In the genomic region with DNA sequence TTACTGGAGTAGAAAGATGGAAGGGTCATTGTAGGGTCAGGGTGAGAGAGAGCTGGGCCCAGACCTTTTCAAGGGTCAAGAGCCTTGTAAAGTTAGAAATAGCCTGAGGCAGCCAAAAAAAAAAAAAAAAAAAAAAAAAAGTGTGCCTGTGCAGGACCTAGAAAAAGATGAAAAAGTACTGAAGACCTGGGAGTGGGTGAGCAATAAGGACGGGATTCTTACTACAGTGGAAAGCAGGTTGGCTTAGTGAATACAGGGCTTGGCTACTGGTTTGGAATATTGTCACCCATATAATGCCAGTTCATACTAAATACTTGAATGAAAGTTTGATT, we compare ENCODE assay signal across 8 mouse cellular contexts. TPM values are rescaled to one million over a fixed set of nuclear protein-coding genes. Genes with fewer than 3 reads are reported as not detected.
DNase-seq lines count a peak whose midpoint lies in the region; ATAC-seq and TF ChIP-seq lines count a peak whose summit lies in the region.

No protein-coding gene starts in this region.

- 92% methylated on average over 1 of the region's 1 CpGs for WGBS in heart, embryonic 10.5 days
- WGBS in forebrain, postnatal 0 days, result 88% methylated on average over 1 of the region's 1 CpGs
- 79% methylated on average over 1 of the region's 1 CpGs for WGBS in liver, embryonic 16.5 days (ENCODE audit: insufficient replicate concordance)

- peak overlapping the region; percentile 85 for H3K4me3 ChIP-seq in heart, embryonic 10.5 days
- peak overlapping the region in 2 of 3 experiments; percentile 55 to 98 for H3K4me3 ChIP-seq in CH12.LX (replicated peaks in 1 of 3; ENCODE audit: low read depth in 2 of 3, low read length in 2 of 3, poor library complexity in 1 of 3)
- peak overlapping the region; percentile 96 for H3K4me3 ChIP-seq in forebrain, postnatal 0 days (ENCODE audit: low read depth, low read length)
- H3K4me3 ChIP-seq in liver, embryonic 16.5 days (ENCODE audit: low read depth, low read length), result peak overlapping the region; percentile 98

- dilution Hi-C loops in CH12.LX (cut with MboI; ENCODE audit: extremely low pct_ligation_motif_present, extremely low pct_unique_long_range_greater_than_20kb, low sequenced_read_pairs), result no loop called here

- no peak for TF ChIP-seq CTCF in CH12.LX (conservative IDR thresholded peaks at IDR 0.05 in 1 of 2, IDR thresholded peaks at IDR 0.05 in 1 of 2; ENCODE audit: low read depth in 2 of 2, low read length in 2 of 2)
- no peak for TF ChIP-seq CTCF in forebrain, postnatal 0 days (IDR thresholded peaks at IDR 0.05; ENCODE audit: low read depth)

- TF ChIP-seq POLR2A in CH12.LX (IDR thresholded peaks at IDR 0.05; ENCODE audit: low read depth, low read length), result no peak

- no peak for ATAC-seq in forebrain, postnatal 0 days
- no peak for ATAC-seq in liver, embryonic 16.5 days (ENCODE audit: low read depth)

- H3K36me3 ChIP-seq in heart, embryonic 10.5 days, result peaks cover 21% of the 10 kb centered on the region
- peaks cover 16 to 22% of the 10 kb centered on the region in 2 experiments for H3K36me3 ChIP-seq in CH12.LX (replicated peaks in 1 of 2; ENCODE audit: control insufficient read depth in 1 of 2, insufficient read depth in 1 of 2, low read length in 1 of 2)
- H3K36me3 ChIP-seq in forebrain, postnatal 0 days (ENCODE audit: insufficient read depth), result peaks cover 14% of the 10 kb centered on the region
- peaks cover 6% of the 10 kb centered on the region for H3K36me3 ChIP-seq in liver, embryonic 16.5 days (ENCODE audit: control insufficient read depth, insufficient read depth)

- no peak for TF ChIP-seq EP300 in CH12.LX (IDR thresholded peaks at IDR 0.05; ENCODE audit: low read length)

- peaks cover 6% of the 10 kb centered on the region for H3K4me1 ChIP-seq in heart, embryonic 10.5 days
- H3K4me1 ChIP-seq in CH12.LX (ENCODE audit: control insufficient read depth in 1 of 2, insufficient read depth in 2 of 2), result peaks cover 0 to 25% of the 10 kb centered on the region in 2 experiments; a peak in 3 of 4 replicates
- peaks cover 7% of the 10 kb centered on the region for H3K4me1 ChIP-seq in forebrain, postnatal 0 days (ENCODE audit: insufficient read depth)
- peaks cover 13% of the 10 kb centered on the region for H3K4me1 ChIP-seq in liver, embryonic 16.5 days (ENCODE audit: control insufficient read depth, low read depth, low read length)

- H3K27ac ChIP-seq in heart, embryonic 10.5 days, result peak overlapping the region; percentile 94
- peak overlapping the region; percentile 92; the same call in 1 of the 2 replicates for H3K27ac ChIP-seq in CH12.LX (ENCODE audit: insufficient read depth, low read depth)
- no peak overlapping the region for H3K27ac ChIP-seq in forebrain, postnatal 0 days (ENCODE audit: low read depth, low read length)
- peak overlapping the region; percentile 30; the same call in 1 of the 2 replicates for H3K27ac ChIP-seq in liver, embryonic 16.5 days (ENCODE audit: low read length)

- peaks cover 24% of the 10 kb centered on the region for H3K79me2 ChIP-seq in CH12.LX (replicated peaks; ENCODE audit: control insufficient read depth, extremely low read depth, insufficient read depth, poor library complexity, severe bottlenecking)

- H3K27me3 ChIP-seq in heart, embryonic 10.5 days (ENCODE audit: insufficient read depth, poor library complexity, severe bottlenecking), result no peaks in the 10 kb centered on the region
- no peaks in the 10 kb centered on the region for H3K27me3 ChIP-seq in CH12.LX (replicated peaks)
- H3K27me3 ChIP-seq in forebrain, postnatal 0 days (ENCODE audit: insufficient read depth, low read length), result no peaks in the 10 kb centered on the region
- H3K27me3 ChIP-seq in liver, embryonic 16.5 days (ENCODE audit: control insufficient read depth, insufficient read depth, low read depth, low read length), result no peaks in the 10 kb centered on the region

- no peaks in the 10 kb centered on the region for H3K9me3 ChIP-seq in heart, embryonic 10.5 days
- H3K9me3 ChIP-seq in CH12.LX (replicated peaks; ENCODE audit: low read length), result no peaks in the 10 kb centered on the region
- H3K9me3 ChIP-seq in forebrain, postnatal 0 days (ENCODE audit: low read length), result no peaks in the 10 kb centered on the region
- H3K9me3 ChIP-seq in liver, embryonic 16.5 days (replicated peaks; ENCODE audit: control insufficient read depth, low read length), result no peaks in the 10 kb centered on the region

- H3K9ac ChIP-seq in CH12.LX (ENCODE audit: insufficient read depth, low read depth), result peak overlapping the region; percentile 28; the same call in 1 of the 2 replicates
- no peak overlapping the region for H3K9ac ChIP-seq in forebrain, postnatal 0 days
- H3K9ac ChIP-seq in liver, embryonic 16.5 days (ENCODE audit: low read depth, low read length), result peak overlapping the region; percentile 97

- no peak for TF ChIP-seq RAD21 in CH12.LX (IDR thresholded peaks at IDR 0.05; ENCODE audit: low read depth, low read length)

- DNase-seq in heart, embryonic 10.5 days (ENCODE audit: low spot score), result no peak
- no peak for DNase-seq in heart, postnatal 4 days
- no peak for DNase-seq in CH12.LX (ENCODE audit: extremely low read depth)
- DNase-seq in forebrain, postnatal 0 days, result no peak
- DNase-seq in adrenal gland, adult 8-10 months, result no peak
- no peak for DNase-seq in cerebellum, adult 9-10 months
- no peak for DNase-seq in spleen, postnatal 10 days (ENCODE audit: low spot score in 2 of 2)

- in situ Hi-C loops in CH12.LX (cut with MboI; ENCODE audit: low pct_ligation_motif_present, low pct_unique_long_range_greater_than_20kb, low sequenced_read_pairs), result no loop called here

- peak overlapping the region; percentile 50 for H3K4me2 ChIP-seq in CH12.LX (ENCODE audit: insufficient read depth, low read depth, poor library complexity, severe bottlenecking)
- peak overlapping the region; percentile 83 for H3K4me2 ChIP-seq in forebrain, postnatal 0 days (ENCODE audit: low read depth)
- H3K4me2 ChIP-seq in liver, embryonic 16.5 days (ENCODE audit: low read depth, low read length), result peak overlapping the region; percentile 94

TF ChIP-seq in CH12.LX, 34 proteins besides CTCF, POLR2A, EP300 and RAD21:
- no peak for TF ChIP-seq MXI1 (IDR thresholded peaks at IDR 0.05; ENCODE audit: low read depth, low read length)
- TF ChIP-seq JUND (conservative IDR thresholded peaks at IDR 0.05; ENCODE audit: low read depth, low read length), result no peak
- peak; percentile 71 for TF ChIP-seq ZNF384 (IDR thresholded peaks at IDR 0.05; ENCODE audit: low read depth, low read length)
- no peak for TF ChIP-seq MAFK (IDR thresholded peaks at IDR 0.05; ENCODE audit: insufficient replicate concordance, low read length)
- no peak for TF ChIP-seq TCF12 (IDR thresholded peaks at IDR 0.05; ENCODE audit: low read depth, low read length)
- no peak for TF ChIP-seq ETS1 (conservative IDR thresholded peaks at IDR 0.05; ENCODE audit: low read depth, low read length)
- no peak for TF ChIP-seq PAX5 (IDR thresholded peaks at IDR 0.05; ENCODE audit: low read length)

RNA-seq across cellular contexts. Expression of gene Atxn1l, which starts 0.5 kb away (rescaled TPM):
- polyA plus RNA-seq in heart, embryonic 10.5 days (2016; fragmentation: Nextera tagmentation; extraction: Ambion mirVana), result 6.1 and 6.4 TPM in 2 replicates
- total RNA-seq in heart, postnatal 4 days (2021), result 10 to 100 TPM; 33.6 to 34.4 TPM
- total RNA-seq in CH12.LX (2012; rRNA removed) (6.8 and 7.6 TPM in 2 replicates), CH12.LX (2014; rRNA removed) (4.1 and 4.6 TPM in 2 replicates)
- polyA plus RNA-seq in CH12.LX (2012; ENCODE audit: insufficient read length, low read depth), result 15.2 and 18.5 TPM in 2 replicates
- total RNA-seq in forebrain, postnatal 0 days (2014; rRNA removed), result 9.9 and 20.4 TPM in 2 replicates
- polyA plus RNA-seq in forebrain, postnatal 0 days (2015; fragmentation: Nextera tagmentation; extraction: Ambion mirVana), result 1.9 and 3.2 TPM in 2 replicates
- 2.8 and 3.2 TPM in 2 replicates for polyA plus RNA-seq in liver, embryonic 16.5 days (2015; fragmentation: Nextera tagmentation; extraction: Ambion mirVana)
- total RNA-seq in adrenal gland, adult 8-10 months (2022), result 10 to 100 TPM; 42.1 to 57.0 (median 46.1) TPM

RNA-seq across cellular contexts. Expression of gene Zfp821, which starts 32.7 kb away (rescaled TPM):
- 18.5 and 23.4 TPM in 2 replicates for polyA plus RNA-seq in heart, embryonic 10.5 days (2016; fragmentation: Nextera tagmentation; extraction: Ambion mirVana)
- 10 to 100 TPM; 23.3 to 24.3 TPM for total RNA-seq in heart, postnatal 4 days (2021)
- total RNA-seq in CH12.LX (2012; rRNA removed), result 5.0 and 5.1 TPM in 2 replicates
- total RNA-seq in CH12.LX (2014; rRNA removed), result 3.4 and 4.1 TPM in 2 replicates
- 4.1 and 5.2 TPM in 2 replicates for polyA plus RNA-seq in CH12.LX (2012; ENCODE audit: insufficient read length, low read depth)
- 87.6 and 92.1 TPM in 2 replicates for total RNA-seq in forebrain, postnatal 0 days (2014; rRNA removed)
- 57.8 and 67.0 TPM in 2 replicates for polyA plus RNA-seq in forebrain, postnatal 0 days (2015; fragmentation: Nextera tagmentation; extraction: Ambion mirVana)
- 4.9 and 5.3 TPM in 2 replicates for polyA plus RNA-seq in liver, embryonic 16.5 days (2015; fragmentation: Nextera tagmentation; extraction: Ambion mirVana)
- 10 to 100 TPM in 3 of 4 experiments, 1 to 10 TPM in 1; 9.5 to 15.8 (median 12.4) TPM for total RNA-seq in adrenal gland, adult 8-10 months (2022)

RNA-seq across cellular contexts. Expression of gene Ap1g1, which starts 40.3 kb away (rescaled TPM):
- 38.9 and 43.3 TPM in 2 replicates for polyA plus RNA-seq in heart, embryonic 10.5 days (2016; fragmentation: Nextera tagmentation; extraction: Ambion mirVana)
- 10 to 100 TPM; 51.8 to 55.9 TPM for total RNA-seq in heart, postnatal 4 days (2021)
- total RNA-seq in CH12.LX (2012; rRNA removed) (29.5 and 32.9 TPM in 2 replicates), CH12.LX (2014; rRNA removed) (39.6 and 40.8 TPM in 2 replicates)
- 54.7 and 60.4 TPM in 2 replicates for polyA plus RNA-seq in CH12.LX (2012; ENCODE audit: insufficient read length, low read depth)
- 96.4 and 101 TPM in 2 replicates for total RNA-seq in forebrain, postnatal 0 days (2014; rRNA removed)
- 28.1 and 35.8 TPM in 2 replicates for polyA plus RNA-seq in forebrain, postnatal 0 days (2015; fragmentation: Nextera tagmentation; extraction: Ambion mirVana)
- 16.6 and 19.4 TPM in 2 replicates for polyA plus RNA-seq in liver, embryonic 16.5 days (2015; fragmentation: Nextera tagmentation; extraction: Ambion mirVana)
- 100 to 1,000 TPM in 1 of 4 experiments, 10 to 100 TPM in 3; 76.0 to 103 (median 90.0) TPM for total RNA-seq in adrenal gland, adult 8-10 months (2022)

RNA-seq across cellular contexts. Expression of gene Ist1, which starts 45.0 kb away (rescaled TPM):
- polyA plus RNA-seq in heart, embryonic 10.5 days (2016; fragmentation: Nextera tagmentation; extraction: Ambion mirVana), result 100 and 103 TPM in 2 replicates
- total RNA-seq in heart, postnatal 4 days (2021), result 10 to 100 TPM; 60.4 to 64.6 TPM
- total RNA-seq in CH12.LX (2012; rRNA removed), result 38.2 and 38.9 TPM in 2 replicates
- 57.2 and 62.2 TPM in 2 replicates for total RNA-seq in CH12.LX (2014; rRNA removed)
- 49.5 and 53.1 TPM in 2 replicates for polyA plus RNA-seq in CH12.LX (2012; ENCODE audit: insufficient read length, low read depth)
- total RNA-seq in forebrain, postnatal 0 days (2014; rRNA removed), result 126 and 139 TPM in 2 replicates
- polyA plus RNA-seq in forebrain, postnatal 0 days (2015; fragmentation: Nextera tagmentation; extraction: Ambion mirVana), result 89.3 and 110 TPM in 2 replicates
- polyA plus RNA-seq in liver, embryonic 16.5 days (2015; fragmentation: Nextera tagmentation; extraction: Ambion mirVana), result 37.2 and 38.9 TPM in 2 replicates
- 100 to 1,000 TPM in 1 of 4 experiments, 10 to 100 TPM in 3; 85.7 to 100 (median 97.0) TPM for total RNA-seq in adrenal gland, adult 8-10 months (2022)
